Mouse (Mus musculus) myocyte (in vitro differentiated cells): ENCODE measurements around the gene Pdss2.

Experiments used
- CEBPB ChIP-seq: IDR thresholded peaks from 2 replicates; pipeline ENCODE4 v1.6.1; 2011; ENCODE audit warnings: mild to moderate bottlenecking, moderate library complexity; ENCODE audit not compliant: poor library complexity, insufficient read depth, severe bottlenecking
- MAX ChIP-seq: IDR thresholded peaks from one replicate; pipeline ENCODE4 v1.6.1; 2011; ENCODE audit warnings: low read depth, mild to moderate bottlenecking, control low read depth
- MYOD1 ChIP-seq, 3 experiments: IDR thresholded peaks; one replicate each; pipeline ENCODE4 v1.6.1; 2011; ENCODE audit warnings: control low read depth in 2 of 3, low read depth in 2 of 3, mild to moderate bottlenecking in 2 of 3, moderate library complexity in 1 of 3; ENCODE audit not compliant: insufficient read length in 2 of 3, control insufficient read depth in 1 of 3
- POLR2A ChIP-seq: IDR thresholded peaks from one replicate; pipeline ENCODE4 v1.6.1; 2011; ENCODE audit warnings: low read depth, mild to moderate bottlenecking, control low read depth, moderate library complexity; ENCODE audit not compliant: insufficient read length
- POLR2AphosphoS2 ChIP-seq: IDR thresholded peaks from one replicate; pipeline ENCODE4 v1.6.1; 2011; ENCODE audit warnings: low read depth, control low read depth; ENCODE audit not compliant: insufficient read length
- REST ChIP-seq: IDR thresholded peaks from one replicate; pipeline ENCODE4 v1.6.1; 2011; ENCODE audit warnings: mild to moderate bottlenecking, control low read depth, moderate library complexity; ENCODE audit not compliant: insufficient read depth, insufficient read length
- TCF12 ChIP-seq: IDR thresholded peaks from one replicate; pipeline ENCODE4 v1.6.1; 2011; ENCODE audit warnings: mild to moderate bottlenecking, control low read depth; ENCODE audit not compliant: poor library complexity, insufficient read depth, severe bottlenecking
- USF1 ChIP-seq: IDR thresholded peaks from one replicate; pipeline ENCODE4 v1.6.1; 2011; ENCODE audit warnings: low read depth, mild to moderate bottlenecking, control low read depth, moderate library complexity

DNA sequence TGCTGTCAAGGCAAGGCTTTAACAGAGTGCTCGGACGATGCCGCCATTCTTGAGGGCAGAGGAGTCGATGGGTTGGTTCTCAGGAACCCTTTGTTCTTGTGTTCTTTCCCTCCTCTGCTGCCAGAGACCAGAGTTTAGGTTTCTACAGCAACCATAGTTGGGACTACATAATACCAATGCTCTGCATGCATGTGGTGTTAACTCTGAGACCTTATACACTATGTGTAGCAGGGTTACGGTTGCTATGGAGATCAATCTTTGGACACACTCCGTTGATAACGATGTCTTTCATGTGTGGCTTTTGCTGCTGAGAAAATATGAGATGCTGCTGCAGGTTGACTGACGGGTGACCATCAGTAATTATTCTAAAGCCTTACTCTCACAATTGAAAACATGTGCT, 20.9 kb downstream of the Pdss2 start:
- no peak for TF ChIP-seq TCF12
- no peak for TF ChIP-seq POLR2AphosphoS2
- no peak for TF ChIP-seq MAX
- no peak for TF ChIP-seq USF1
- no peak for TF ChIP-seq POLR2A
- TF ChIP-seq CEBPB, result no peak
- TF ChIP-seq REST, result no peak
- TF ChIP-seq MYOD1 (IDR thresholded peaks at IDR 0.05; ENCODE audit: control insufficient read depth in 1 of 3, insufficient read length in 2 of 3, low read depth in 2 of 3), result no peak
